Mouse (Mus musculus) ES-E14 (cell line): ENCODE results near the gene Nfib. TPM values are rescaled to one million over a fixed set of nuclear protein-coding genes. Genes with fewer than 3 reads are reported as not detected.

Experiments
- DNase-seq: peaks from one replicate; pipeline ENCODE4 v3.0.0-alpha.2; 2013; ENCODE audit warnings: low read depth, low spot score
- H3K27ac ChIP-seq: 2 replicates; pipeline ENCODE4 v1.5.1; 2012; ENCODE audit warnings: low read depth, mild to moderate bottlenecking, low read length, moderate library complexity, mixed read lengths; ENCODE audit not compliant: poor library complexity, insufficient read depth, severe bottlenecking
- H3K36me3 ChIP-seq: 2 replicates; pipeline ENCODE4 v1.6.1; 2012; ENCODE audit warnings: mild to moderate bottlenecking, low read length, moderate library complexity, mixed read lengths; ENCODE audit not compliant: control insufficient read depth, poor library complexity, insufficient read depth, severe bottlenecking
- H3K4me1 ChIP-seq, 2 experiments: fragments of 150-350 bp in 1 of 2; sonication (generic) in 1 of 2; 2 replicates each; pipeline ENCODE4 v1.6.1; 2012; ENCODE audit warnings: low read length in 2 of 2, mild to moderate bottlenecking in 1 of 2, mixed read lengths in 1 of 2; ENCODE audit not compliant: control insufficient read depth in 2 of 2, insufficient read depth in 2 of 2, poor library complexity in 1 of 2
- H3K4me3 ChIP-seq, 2 experiments: fragments of 150-350 bp in 1 of 2; sonication (generic) in 1 of 2; 2 replicates each; pipeline ENCODE4 v1.5.1; 2012; ENCODE audit warnings: low read length in 2 of 2, low read depth in 1 of 2, mild to moderate bottlenecking in 1 of 2, mixed read lengths in 1 of 2; ENCODE audit not compliant: insufficient read depth in 1 of 2, poor library complexity in 1 of 2, severe bottlenecking in 1 of 2
- H3K9ac ChIP-seq: 2 replicates; pipeline ENCODE4 v1.6.1; 2012; ENCODE audit warnings: low read depth, mild to moderate bottlenecking, low read length, mixed read lengths; ENCODE audit not compliant: poor library complexity, insufficient read depth, severe bottlenecking
- H3K9me3 ChIP-seq: fragments of 150-350 bp; sonication (generic); 2 replicates; pipeline ENCODE4 v1.6.1; 2012; ENCODE audit warnings: low read depth, mild to moderate bottlenecking, low read length; ENCODE audit not compliant: control insufficient read depth, insufficient read depth
- CHD2 ChIP-seq: IDR thresholded peaks from 2 replicates; pipeline ENCODE4 v1.6.1; 2014; ENCODE audit warnings: mild to moderate bottlenecking, low read depth, low read length, inconsistent platforms
- HCFC1 ChIP-seq: IDR thresholded peaks from 2 replicates; pipeline ENCODE4 v1.6.1; 2012; ENCODE audit warnings: low read length, inconsistent platforms, borderline replicate concordance; ENCODE audit not compliant: insufficient read depth
- MAFK ChIP-seq: IDR thresholded peaks from 2 replicates; pipeline ENCODE4 v1.6.1; 2014; ENCODE audit warnings: mild to moderate bottlenecking, low read depth, low read length, inconsistent platforms; ENCODE audit not compliant: insufficient read depth
- ZC3H11A ChIP-seq: IDR thresholded peaks from 2 replicates; pipeline ENCODE4 v1.6.1; 2012; ENCODE audit warnings: low read depth, mild to moderate bottlenecking, inconsistent platforms, low read length, borderline replicate concordance
- ZNF384 ChIP-seq: IDR thresholded peaks from 2 replicates; pipeline ENCODE4 v1.6.1; 2012; ENCODE audit warnings: low read depth, low read length, inconsistent platforms
- in situ Hi-C, 2 experiments: fragments of 600-800 bp; cut with MboI; formaldehyde crosslinking; loops; one replicate each; pipeline ENCODE4 v1.15.1; 2025; ENCODE audit warnings: low sequenced_read_pairs in 2 of 2, inconsistent platforms in 1 of 2; ENCODE audit not compliant: unreplicated experiment in 2 of 2
- total RNA-seq: library from RNA; depleted of rRNA; stranded (reverse); fragments of 300-350 nt; gene quantifications from 2 replicates; pipeline ENCODE4 v1.2.3, GENCODE M21; 2012

Gene Nfib
- total RNA-seq, 1 experiment = 8.9 TPM

DNA sequence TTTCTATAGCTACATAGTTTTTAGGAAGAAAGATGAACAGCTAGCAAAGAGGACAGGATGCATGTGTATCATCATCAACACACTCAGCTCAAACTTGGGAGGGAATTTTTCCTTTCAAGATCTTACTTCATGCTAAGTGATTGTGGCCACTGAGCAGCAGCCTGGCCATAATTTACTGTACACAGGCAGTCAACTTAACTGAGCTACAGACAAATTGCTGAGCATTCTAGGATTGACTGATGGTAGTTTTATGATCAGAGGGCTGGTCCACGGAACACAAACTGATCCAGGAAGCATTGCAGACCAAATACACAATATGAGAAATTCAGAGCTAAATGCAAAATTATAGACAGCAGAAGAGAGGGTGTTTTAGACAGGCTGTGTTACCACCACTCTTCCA is 191.2 kb downstream of the Nfib start:
- Histone ChIP-seq H3K9me3 (no peaks in the 10 kb centered on the region), H3K9ac (no peak overlapping the region), H3K27ac (no peak overlapping the region), H3K4me3 (no peak overlapping the region), H3K4me1 (peaks cover 7 to 10% of the 10 kb centered on the region in 2 experiments), H3K36me3 (no peaks in the 10 kb centered on the region)
- no peak for TF ChIP-seq ZNF384
- in situ Hi-C loops = no loop called here
- DNase-seq = no peak

DNA sequence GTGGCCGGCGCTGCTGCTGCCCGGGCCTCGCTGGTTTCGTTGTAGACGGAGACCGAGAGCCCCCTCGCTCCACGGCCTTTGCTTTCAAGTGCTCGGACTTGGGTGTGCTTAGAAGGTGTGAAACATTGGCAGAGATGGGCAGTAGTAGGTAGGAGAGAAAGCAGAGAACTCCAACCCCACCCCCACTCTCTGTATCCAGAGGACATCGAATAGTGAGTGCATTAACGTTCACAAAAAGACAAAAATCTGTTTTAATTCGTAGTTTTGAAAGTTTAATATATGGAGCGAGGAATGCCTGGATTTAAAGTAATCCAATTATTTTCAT is 192.2 kb downstream of the Nfib start:
- H3K9me3 ChIP-seq = no peaks in the 10 kb centered on the region
- peak overlapping the region; percentile 62; the same call in 1 of the 2 replicates for H3K27ac ChIP-seq
- H3K9ac ChIP-seq = peak overlapping the region; percentile 89
- peaks cover 7 to 10% of the 10 kb centered on the region in 2 experiments for H3K4me1 ChIP-seq
- H3K36me3 ChIP-seq = no peaks in the 10 kb centered on the region
- in situ Hi-C loops = no loop called here
- DNase-seq = no peak
- TF ChIP-seq ZC3H11A = no peak
- TF ChIP-seq HCFC1 = no peak
- no peak for TF ChIP-seq CHD2
- no peak for TF ChIP-seq ZNF384
- TF ChIP-seq MAFK = no peak
- peak overlapping the region; percentile 68 to 70 for H3K4me3 ChIP-seq

DNA sequence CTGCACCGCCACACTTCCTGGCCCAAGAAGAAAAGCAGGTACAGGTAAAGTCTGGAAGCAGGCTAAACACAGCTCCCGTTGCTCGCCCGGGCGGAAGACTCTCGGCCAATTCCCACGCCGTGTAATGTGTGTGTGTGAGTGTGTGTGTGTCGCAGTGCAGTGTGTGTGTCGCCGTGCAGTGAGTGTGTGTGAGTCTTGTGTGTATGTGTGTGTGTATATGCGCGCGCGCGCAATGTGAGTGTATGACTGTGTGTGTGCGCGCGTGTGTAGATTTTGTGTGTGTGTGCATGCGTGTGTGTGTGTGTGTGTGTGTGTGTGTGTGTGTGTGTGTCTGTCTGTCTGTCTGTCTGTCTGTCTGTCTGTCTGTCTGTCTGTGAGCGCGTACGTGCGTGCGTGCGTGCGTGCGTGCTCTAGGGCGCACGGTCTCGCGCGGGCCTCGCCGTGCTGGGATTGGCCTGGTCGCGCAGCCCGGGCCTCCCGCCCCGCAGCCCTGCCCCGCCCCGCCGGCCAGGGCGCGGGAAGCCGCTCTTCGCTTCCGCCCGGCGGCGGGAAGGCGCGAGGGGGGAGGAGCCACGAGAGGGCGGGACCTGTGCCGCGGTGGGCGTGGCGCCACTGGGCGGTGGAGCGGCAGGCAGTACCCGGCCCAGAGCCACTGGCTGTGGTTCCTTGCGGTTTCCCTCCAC is 192.7 kb downstream of the Nfib start:
- Histone ChIP-seq H3K36me3 (no peaks in the 10 kb centered on the region), H3K9me3 (no peaks in the 10 kb centered on the region), H3K4me3 (peak overlapping the region; percentile 70), H3K27ac (peak overlapping the region; percentile 89), H3K4me1 (peaks cover 7 to 13% of the 10 kb centered on the region in 2 experiments), H3K9ac (peak overlapping the region; percentile 89)
- DNase-seq = peak; percentile 80
- in situ Hi-C loops = no loop called here
- TF ChIP-seq MAFK (no peak), ZNF384 (no peak)

DNA sequence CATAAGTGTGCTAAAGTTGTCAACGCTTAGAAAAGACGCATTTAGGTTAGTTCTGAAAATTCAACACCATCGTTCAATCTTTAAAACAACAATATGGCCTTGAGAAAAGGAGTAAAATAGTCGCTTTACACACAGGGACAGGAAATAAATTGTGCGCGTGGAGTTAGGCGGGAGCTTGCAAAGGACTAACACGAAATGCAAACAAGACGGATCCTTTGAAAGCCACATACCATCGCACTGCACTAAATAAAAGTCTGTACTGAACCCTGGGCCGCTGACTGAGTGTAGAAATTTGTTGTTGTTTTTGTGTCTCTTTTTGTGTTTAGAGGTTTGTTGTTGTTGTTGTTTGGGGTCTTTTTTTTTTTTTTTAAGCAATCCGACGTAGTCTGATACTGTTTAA is 193.2 kb downstream of the Nfib start:
- no peak for DNase-seq
- Histone ChIP-seq H3K27ac (peak overlapping the region; percentile 89; the same call in 1 of the 2 replicates), H3K4me1 (peaks cover 7 to 11% of the 10 kb centered on the region in 2 experiments), H3K9ac (peak overlapping the region; percentile 87; the same call in 1 of the 2 replicates), H3K9me3 (no peaks in the 10 kb centered on the region), H3K4me3 (peak overlapping the region; percentile 70), H3K36me3 (no peaks in the 10 kb centered on the region)
- in situ Hi-C loops = no loop called here
- TF ChIP-seq ZNF384 (no peak), MAFK (no peak), ZC3H11A (no peak), CHD2 (no peak), HCFC1 (no peak)

DNA sequence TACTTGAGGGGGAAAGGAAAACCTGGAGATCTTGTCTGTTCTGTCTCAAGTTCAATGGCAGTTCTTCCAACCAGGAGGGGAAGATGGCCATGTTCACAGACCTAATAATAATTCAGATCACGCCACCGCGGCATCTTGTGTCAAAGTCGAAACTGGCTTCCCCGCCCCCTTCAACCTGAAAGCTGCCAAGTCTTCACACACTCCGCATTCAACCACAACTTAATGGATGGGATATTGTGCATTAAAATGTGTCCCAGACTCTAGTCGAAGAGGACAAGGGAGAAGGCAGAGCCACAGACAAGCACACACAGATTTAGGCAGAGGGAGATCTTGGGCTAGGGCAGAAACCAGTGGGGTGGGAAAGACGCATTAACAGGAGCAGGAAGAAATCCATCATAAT is 194.0 kb downstream of the Nfib start:
- no peaks in the 10 kb centered on the region for H3K36me3 ChIP-seq
- DNase-seq = no peak

More for the DNA sequence above, 194.0 kb downstream of the Nfib start:
- Histone ChIP-seq H3K4me1 (peaks cover 7 to 11% of the 10 kb centered on the region in 2 experiments), H3K4me3 (peak overlapping the region in 1 of 2 experiments; percentile 70; a peak in 2 of 4 replicates), H3K9ac (peak overlapping the region; percentile 24; the same call in 1 of the 2 replicates), H3K27ac (peak overlapping the region; percentile 29; the same call in 1 of the 2 replicates), H3K9me3 (no peaks in the 10 kb centered on the region)
- in situ Hi-C loops = no loop called here
- TF ChIP-seq ZC3H11A = no peak
- no peak for TF ChIP-seq CHD2
- TF ChIP-seq ZNF384 = 0 out of 2 replicates have a peak, but pooled peaks have one; percentile 9
- no peak for TF ChIP-seq HCFC1
